Mouse (Mus musculus) macrophage (primary cell): ENCODE measurements around the gene Prkcg. TPM values are rescaled to one million over a fixed set of nuclear protein-coding genes. Genes with fewer than 3 reads are reported as not detected.
A peak's percentile ranks its signal among the peaks of the same experiment; 100 is the strongest.
"Not testable (repeated sequence)": the region's sequence is repeated elsewhere in the genome, so short reads cannot be mapped to it uniquely, and the experiment has no call there.

Experiments
- H3K27ac ChIP-seq: fragments of 350-480 bp; formaldehyde crosslinking; 2 replicates; pipeline ENCODE4 v1.9.0; 2021
- H3K36me3 ChIP-seq: fragments of 350-480 bp; formaldehyde crosslinking; 2 replicates; pipeline ENCODE4 v1.9.0; 2021; ENCODE audit errors: inconsistent target
- H3K4me3 ChIP-seq: fragments of 350-480 bp; formaldehyde crosslinking; 2 replicates; pipeline ENCODE4 v1.9.0; 2021; ENCODE audit errors: inconsistent target
- H3K79me2 ChIP-seq: fragments of 350-480 bp; formaldehyde crosslinking; 2 replicates; pipeline ENCODE4 v1.9.0; 2021; ENCODE audit errors: inconsistent target
- WGBS: methylation state at CpG from one replicate; pipeline ENCODE4 v1.1.7; 2026; ENCODE audit warnings: inconsistent platforms; ENCODE audit not compliant: missing documents; 5-methylcytosine and 5-hydroxymethylcytosine counted together
- polyA plus RNA-seq: library from polyadenylated mRNA; stranded (reverse); fragments of 250-400 nt; gene quantifications from 3 replicates; pipeline ENCODE4 v1.2.4, GENCODE M21; 2018; ENCODE audit warnings: inconsistent platforms

Gene Prkcg
- polyA plus RNA-seq, 1 experiment from 2014 or later = 0.11 TPM

GRCm38 (mm10) chr7:3280654-3281153 lies 8.3 kb upstream of the Prkcg start:
- whole genome bisulfite sequencing = 21% methylated on average over 8 of the region's 8 CpGs
- Histone ChIP-seq H3K36me3 (no peaks in the 10 kb centered on the region), H3K4me3 (no peak overlapping the region), H3K27ac (no peak overlapping the region), H3K79me2 (no peaks in the 10 kb centered on the region)

DNA sequence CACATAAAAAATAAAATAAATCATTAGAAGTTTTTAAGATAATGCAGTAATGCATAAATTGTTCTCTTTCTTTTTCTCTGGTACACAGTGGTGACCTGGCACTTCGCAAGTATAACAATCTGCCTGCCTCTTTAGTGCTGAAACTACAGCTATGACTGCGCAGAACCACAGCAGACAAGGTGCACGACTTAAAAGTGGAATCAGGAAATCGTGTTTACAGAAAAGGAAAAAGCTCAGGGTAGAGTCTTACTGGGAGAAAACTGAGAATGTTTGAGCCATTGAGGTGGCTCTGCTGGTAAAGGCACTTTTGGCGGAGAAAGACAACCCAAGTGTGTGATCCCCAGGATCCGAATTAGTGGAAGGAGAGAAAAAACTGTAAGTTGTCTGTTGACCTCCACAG lies 7.2 kb upstream of the Prkcg start:
- Histone ChIP-seq H3K36me3 (no peaks in the 10 kb centered on the region), H3K27ac (no peak overlapping the region), H3K4me3 (no peak overlapping the region), H3K79me2 (no peaks in the 10 kb centered on the region)
- 53% methylated on average over 6 of the region's 6 CpGs for WGBS

GRCm38 (mm10) chr7:3283081-3283875 lies 5.7 kb upstream of the Prkcg start:
- H3K27ac ChIP-seq = no peak overlapping the region
- H3K4me3 ChIP-seq = no peak overlapping the region
- H3K36me3 ChIP-seq = no peaks in the 10 kb centered on the region
- no peaks in the 10 kb centered on the region for H3K79me2 ChIP-seq
- 90% methylated on average over 11 of the region's 11 CpGs for WGBS

- WGBS = 89% methylated on average over 10 of the region's 10 CpGs
- Histone ChIP-seq H3K27ac (no peak overlapping the region), H3K4me3 (no peak overlapping the region), H3K79me2 (peaks cover under 1% of the 10 kb centered on the region; the same call in 1 of the 2 replicates), H3K36me3 (no peaks in the 10 kb centered on the region)
Measured at GRCm38 (mm10) chr7:3284604-3285003, 4.4 kb upstream of the Prkcg start.

- H3K27ac ChIP-seq = 0 out of 2 replicates have a peak overlapping the region, but pooled peaks have one; percentile 22
- peaks cover 15% of the 10 kb centered on the region for H3K79me2 ChIP-seq
- 78% methylated on average over 4 of the region's 5 CpGs for WGBS
- H3K4me3 ChIP-seq = no peak overlapping the region
- H3K36me3 ChIP-seq = no peaks in the 10 kb centered on the region
Measured at GRCm38 (mm10) chr7:3286036-3286435, 2.9 kb upstream of the Prkcg start.

DNA sequence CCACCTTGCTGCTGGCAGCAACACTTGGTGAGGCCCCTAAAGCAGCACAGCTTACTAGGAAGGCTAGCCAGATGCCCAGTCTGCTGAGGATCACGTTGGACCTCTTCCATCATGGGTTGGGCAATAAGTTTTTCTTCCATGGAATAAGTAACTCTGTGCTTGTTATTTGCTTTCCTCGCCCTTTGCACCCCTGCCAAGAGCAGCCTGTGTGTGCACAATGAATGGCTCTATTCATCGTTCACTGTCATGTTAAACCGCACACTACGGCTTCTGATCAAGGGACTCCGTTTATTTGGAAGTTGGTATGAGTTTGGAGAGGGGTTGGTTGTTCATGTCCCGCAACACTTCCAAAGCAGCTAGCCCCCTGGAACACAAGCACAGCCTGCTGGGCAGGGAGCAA lies 1.8 kb upstream of the Prkcg start:
- Histone ChIP-seq H3K79me2 (peaks cover 26% of the 10 kb centered on the region), H3K36me3 (no peaks in the 10 kb centered on the region), H3K27ac (no peak overlapping the region), H3K4me3 (no peak overlapping the region)
- whole genome bisulfite sequencing = 94% methylated on average over 7 of the region's 7 CpGs

DNA sequence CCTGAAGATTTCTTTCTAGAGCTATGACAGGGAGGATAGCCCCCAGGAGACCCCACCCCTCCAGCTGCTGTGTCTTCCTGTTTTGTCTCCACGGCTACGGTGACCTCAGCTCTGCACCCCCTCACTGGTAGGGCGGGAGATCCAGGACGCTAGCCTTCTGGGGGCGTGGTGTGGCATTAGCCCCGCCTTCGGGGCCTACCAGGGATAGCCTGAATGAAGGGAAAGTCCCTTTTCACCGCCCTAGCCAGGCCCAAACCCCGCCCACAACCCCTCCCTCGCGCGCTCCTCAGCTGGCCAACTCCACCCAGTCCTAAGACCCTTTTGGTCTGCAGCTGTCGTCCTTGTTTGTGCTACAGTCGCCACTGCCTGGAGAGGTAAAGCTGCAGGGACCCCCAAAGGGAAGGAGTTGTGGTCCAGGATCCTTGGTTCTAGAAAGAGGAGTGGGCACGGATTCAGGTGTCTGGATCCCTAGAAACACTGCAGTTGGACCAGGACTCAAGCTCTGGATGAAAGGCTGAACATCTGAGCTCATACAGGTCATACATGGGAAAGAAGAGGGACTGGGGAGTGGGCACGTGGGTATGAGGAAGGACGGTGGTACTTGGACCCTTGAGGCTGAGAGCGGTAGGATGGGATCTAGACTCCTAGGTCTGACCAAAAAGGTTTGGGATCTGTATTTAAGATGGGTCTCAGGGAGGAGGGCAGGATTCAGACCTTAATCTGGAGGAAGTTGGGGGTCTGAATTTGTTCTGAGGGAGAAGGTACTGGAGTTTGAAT lies 1.5 kb downstream of the Prkcg start:
- peaks cover 52% of the 10 kb centered on the region for H3K79me2 ChIP-seq
- WGBS = 16% methylated on average over 18 of the region's 18 CpGs
- no peaks in the 10 kb centered on the region for H3K36me3 ChIP-seq
- peak overlapping the region; percentile 74 for H3K4me3 ChIP-seq
- peak overlapping the region; percentile 73 for H3K27ac ChIP-seq

DNA sequence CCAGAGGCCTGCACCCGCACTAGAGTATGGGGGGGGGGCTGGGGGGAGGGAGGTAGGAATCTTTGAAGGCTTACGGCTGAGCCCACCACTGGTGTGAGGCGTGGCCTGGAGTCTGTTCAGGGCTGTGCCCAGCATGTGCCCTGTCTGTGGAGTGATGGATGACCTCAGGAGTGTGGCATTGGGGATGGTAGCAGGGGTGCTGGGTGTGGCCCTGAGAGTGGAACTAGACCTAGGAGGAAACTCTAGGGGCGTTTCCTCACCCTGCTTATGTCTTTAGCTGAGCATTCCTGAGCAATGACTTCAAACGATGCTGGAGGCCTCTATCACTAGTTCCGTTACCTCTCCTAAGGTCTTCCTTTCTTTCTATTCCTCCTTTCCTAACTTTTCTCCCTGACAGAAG lies 2.2 kb downstream of the Prkcg start:
- 73% methylated on average over 6 of the region's 6 CpGs for WGBS
- H3K4me3 ChIP-seq = peak overlapping the region; percentile 74
- H3K27ac ChIP-seq = peak overlapping the region; percentile 73

DNA sequence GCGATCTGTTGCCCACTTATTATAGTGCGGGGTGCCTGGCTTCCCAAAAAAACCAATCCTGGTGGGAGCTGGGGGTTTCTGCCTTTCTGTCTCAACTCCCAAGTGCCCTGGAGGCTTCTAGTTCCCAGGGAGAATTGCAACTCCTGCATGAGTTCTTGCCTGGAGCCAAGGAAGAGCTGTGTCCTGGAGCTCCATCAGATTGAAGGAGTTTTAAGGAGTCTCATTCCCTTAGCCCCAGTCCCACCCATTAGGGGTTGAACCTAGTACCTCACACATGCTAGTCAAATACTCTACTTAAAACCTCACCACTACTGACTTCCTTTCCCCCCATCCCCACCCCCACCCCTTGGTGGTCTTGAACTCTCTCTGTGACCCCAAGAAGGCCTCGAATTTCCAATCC lies 2.8 kb downstream of the Prkcg start:
- H3K36me3 ChIP-seq = peaks cover 3% of the 10 kb centered on the region; the same call in 1 of the 2 replicates
- H3K27ac ChIP-seq = peak overlapping the region; percentile 73
- WGBS = 87% methylated on average over 3 of the region's 3 CpGs
- H3K79me2 ChIP-seq = peaks cover 60% of the 10 kb centered on the region
- peak overlapping the region; percentile 74 for H3K4me3 ChIP-seq

More for the DNA sequence above, 2.2 kb downstream of the Prkcg start:
- Histone ChIP-seq H3K36me3 (no peaks in the 10 kb centered on the region), H3K79me2 (peaks cover 55% of the 10 kb centered on the region)

GRCm38 (mm10) chr7:3292271-3292670 lies 3.3 kb downstream of the Prkcg start:
- not testable (repeated sequence) for H3K36me3 ChIP-seq
- Histone ChIP-seq H3K79me2 (peaks cover 65% of the 10 kb centered on the region), H3K27ac (peak overlapping the region; percentile 73), H3K4me3 (peak overlapping the region; percentile 74)
- 93% methylated on average over 10 of the region's 12 CpGs for WGBS

GRCm38 (mm10) chr7:3292791-3293190 lies 3.8 kb downstream of the Prkcg start:
- H3K79me2 ChIP-seq = peaks cover 71% of the 10 kb centered on the region
- H3K36me3 ChIP-seq = peaks cover 13% of the 10 kb centered on the region
- 4% methylated on average over 14 of the region's 14 CpGs for WGBS
- H3K4me3 ChIP-seq = peak overlapping the region; percentile 74
- peak overlapping the region; percentile 73 for H3K27ac ChIP-seq

DNA sequence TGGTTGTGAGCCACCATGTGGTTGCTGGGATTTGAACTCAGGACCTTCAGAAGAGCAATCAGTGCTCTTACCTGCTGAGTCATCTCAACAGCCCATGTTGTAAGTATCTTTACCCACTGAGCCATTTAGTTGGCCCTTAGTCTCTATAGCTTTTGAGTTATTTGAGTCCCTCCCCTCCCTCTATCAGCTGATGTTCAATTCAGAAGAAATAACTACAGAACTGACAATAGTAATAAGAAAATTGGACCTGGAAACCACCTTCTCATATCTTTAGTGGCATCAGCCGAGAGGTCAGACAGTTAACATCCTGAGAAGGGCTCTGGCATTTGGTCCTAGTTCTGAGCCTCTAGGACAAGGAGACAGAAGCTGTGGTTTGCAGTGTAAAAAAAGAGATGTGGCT lies 5.8 kb downstream of the Prkcg start:
- WGBS = 63% methylated on average over 1 of the region's 1 CpGs
- H3K36me3 ChIP-seq = peaks cover 24% of the 10 kb centered on the region
- H3K27ac ChIP-seq = peak overlapping the region; percentile 70
- H3K4me3 ChIP-seq = no peak overlapping the region
- H3K79me2 ChIP-seq = peaks cover 80% of the 10 kb centered on the region

GRCm38 (mm10) chr7:3295321-3296110 lies 6.5 kb downstream of the Prkcg start:
- H3K4me3 ChIP-seq = no peak overlapping the region
- WGBS = 42% methylated on average over 5 of the region's 5 CpGs
- peaks cover 24% of the 10 kb centered on the region for H3K36me3 ChIP-seq
- H3K27ac ChIP-seq = peak overlapping the region; percentile 70
- peaks cover 72% of the 10 kb centered on the region for H3K79me2 ChIP-seq

- peaks cover 24% of the 10 kb centered on the region for H3K36me3 ChIP-seq
- no peak overlapping the region for H3K4me3 ChIP-seq
- peaks cover 61% of the 10 kb centered on the region for H3K79me2 ChIP-seq
- H3K27ac ChIP-seq = no peak overlapping the region
- 97% methylated on average over 16 of the region's 16 CpGs for WGBS
Measured at GRCm38 (mm10) chr7:3296711-3297110, 7.7 kb downstream of the Prkcg start.
